Mouse (Mus musculus) gastrocnemius, postnatal 4 days (tissue): ENCODE results near the gene Spns3. TPM values are rescaled to one million over a fixed set of nuclear protein-coding genes. Genes with fewer than 3 reads are reported as not detected.

ENCODE experiments used
- DNase-seq, 2 experiments: peaks; one replicate each; pipeline ENCODE4 v3.0.0; 2021 to 2022; ENCODE audit warnings: low spot score in 2 of 2, mixed read lengths in 2 of 2
- total RNA-seq, 2 experiments: library from RNA; stranded (reverse); gene quantifications; 2 replicates each; pipeline ENCODE4 v1.2.3; 2021

Gene Spns3
- total RNA-seq, 2 experiments from 2014 or later: 0.16 to 0.17 TPM

GRCm38 (mm10) chr11:72458502-72458901 is 91.8 kb downstream of the Spns3 start:
- DNase-seq: no peak

- DNase-seq: no peak
Measured at GRCm38 (mm10) chr11:72457995-72458496, 92.3 kb downstream of the Spns3 start.

- no peak for DNase-seq
Measured at GRCm38 (mm10) chr11:72455694-72456093, 94.6 kb downstream of the Spns3 start.

DNA sequence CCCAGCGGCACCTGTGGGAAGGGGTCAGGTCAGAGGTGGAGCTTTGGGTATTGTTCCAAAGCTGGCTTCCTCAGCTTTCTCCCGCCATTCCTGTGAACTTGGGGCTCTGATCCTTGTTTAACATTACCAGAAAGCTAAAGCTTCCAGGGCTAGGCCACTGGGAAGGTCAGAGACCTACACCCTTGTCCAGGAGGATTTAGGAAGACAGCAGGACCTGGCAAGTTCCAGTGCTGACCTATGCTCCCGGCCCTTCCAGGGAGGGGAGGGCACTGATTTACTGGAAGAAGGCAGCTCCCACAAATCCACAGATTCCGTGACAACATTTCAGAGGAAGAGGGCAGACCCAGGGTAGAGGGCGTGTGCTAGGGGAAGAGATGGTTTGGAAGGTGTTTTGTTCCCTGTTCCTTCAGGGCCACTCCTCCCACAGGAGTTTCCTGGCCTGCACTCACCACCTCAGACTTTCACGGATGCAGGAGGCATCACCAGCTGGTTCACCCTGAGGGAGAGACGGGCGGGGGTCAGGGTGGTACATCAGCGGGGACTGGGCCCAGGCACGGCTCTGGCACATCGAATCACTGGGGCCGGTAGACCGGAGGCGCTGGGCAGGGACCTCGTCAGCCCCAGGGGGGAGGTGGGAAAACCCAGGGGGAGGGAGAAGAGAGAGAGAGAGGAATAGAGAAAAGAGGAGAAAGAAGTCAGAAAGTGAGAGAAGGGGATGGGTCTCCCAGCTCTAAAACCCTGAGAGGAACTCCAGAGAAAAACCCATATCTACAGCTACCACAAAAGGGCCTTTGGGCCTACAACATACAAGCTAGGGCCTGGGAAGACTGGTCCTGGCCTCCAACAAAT is 97.0 kb downstream of the Spns3 start:
- DNase-seq: no peak

- DNase-seq: no peak
Measured at GRCm38 (mm10) chr11:72452140-72452665, 98.1 kb downstream of the Spns3 start.

DNA sequence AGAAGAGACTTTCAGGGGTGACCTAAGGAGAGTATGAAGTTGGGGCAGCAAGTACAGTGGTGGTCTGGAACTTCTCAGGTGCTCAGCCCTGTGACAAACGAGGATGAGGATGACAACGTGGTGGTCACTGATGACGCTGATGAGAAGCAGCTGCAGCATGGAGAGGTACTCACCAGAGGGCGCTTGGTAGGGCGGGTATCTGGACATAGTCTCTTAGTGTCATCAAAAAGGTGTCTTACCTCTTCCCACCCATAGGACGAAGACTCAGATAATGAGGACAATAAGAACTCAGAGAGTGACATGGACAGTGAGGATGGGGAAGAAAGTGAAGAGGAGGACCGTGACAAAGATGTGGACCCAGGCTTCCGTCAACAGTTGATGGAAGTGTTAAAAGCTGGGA is 102.8 kb downstream of the Spns3 start:
- no peak for DNase-seq

GRCm38 (mm10) chr11:72446311-72447105 is 103.8 kb downstream of the Spns3 start:
- DNase-seq: no peak

Other genes starting within 250 kb of the Spns3 start
- gene Xaf1, start 248.9 kb downstream of the Spns3 start, total RNA-seq: 10 to 100 TPM; 10.0 to 10.8 TPM
- gene Fbxo39, start 236.1 kb downstream of the Spns3 start, total RNA-seq: not detected
- gene Tekt1, start 188.1 kb downstream of the Spns3 start, total RNA-seq: 1 to 10 TPM; 1.5 to 2.2 TPM
- 100 to 1,000 TPM; 160 to 187 TPM for gene Smtnl2, start 138.8 kb downstream of the Spns3 start, total RNA-seq
- gene Ggt6, start 115.0 kb downstream of the Spns3 start, total RNA-seq: under 1 TPM; 0.23 to 0.32 TPM
- gene Mybbp1a, start 109.2 kb downstream of the Spns3 start, total RNA-seq: 10 to 100 TPM; 71.8 to 90.1 TPM
- 10 to 100 TPM; 12.7 to 14.8 TPM for gene Spns2, start 60.6 kb downstream of the Spns3 start, total RNA-seq
- gene Ube2g1, start 56.8 kb upstream of the Spns3 start, total RNA-seq: 10 to 100 TPM; 36.0 to 46.5 TPM
- gene Ankfy1, start 139.5 kb upstream of the Spns3 start, total RNA-seq: 10 to 100 TPM; 30.7 to 31.2 TPM
- 1 to 10 TPM; 7.0 to 8.1 TPM for gene Cyb5d2, start 245.6 kb upstream of the Spns3 start, total RNA-seq
- gene Zzef1, start 245.7 kb upstream of the Spns3 start, total RNA-seq: 10 to 100 TPM; 29.5 to 34.7 TPM